Mouse (Mus musculus) retina, embryonic 14.5 days (tissue): ENCODE measurements around the gene Sppl2c.
"Not testable (repeated sequence)": the region's sequence is repeated elsewhere in the genome, so short reads cannot be mapped to it uniquely, and the experiment has no call there.

Source experiments
- DNase-seq: peaks from one replicate; pipeline ENCODE4 v3.0.0-alpha.2; 2015; ENCODE audit warnings: low spot score

Gene Sppl2c

DNA sequence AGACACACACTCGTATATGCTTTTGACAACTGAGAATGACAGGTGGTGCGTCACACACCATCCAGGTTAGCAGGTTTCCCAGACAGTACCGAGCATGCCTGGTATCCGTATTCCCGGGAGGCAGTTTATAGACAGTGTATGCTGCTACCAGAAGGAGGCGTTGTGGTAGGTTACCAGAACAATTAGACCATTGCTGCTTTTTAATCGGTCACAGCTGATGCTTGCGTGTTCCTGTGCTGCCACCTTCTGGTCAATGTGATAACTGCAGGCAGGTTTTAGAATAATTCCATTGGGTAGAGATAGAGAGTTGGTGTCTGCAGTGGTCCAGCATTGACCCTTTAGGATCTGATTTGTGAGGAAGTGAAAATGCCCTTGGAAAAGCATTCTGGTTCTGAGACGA, 9.7 kb downstream of the Sppl2c start:
- DNase-seq, result peak; percentile 96

GRCm38 (mm10) chr11:104197861-104198260, 11.7 kb downstream of the Sppl2c start:
- DNase-seq, result peak; percentile 58

DNA sequence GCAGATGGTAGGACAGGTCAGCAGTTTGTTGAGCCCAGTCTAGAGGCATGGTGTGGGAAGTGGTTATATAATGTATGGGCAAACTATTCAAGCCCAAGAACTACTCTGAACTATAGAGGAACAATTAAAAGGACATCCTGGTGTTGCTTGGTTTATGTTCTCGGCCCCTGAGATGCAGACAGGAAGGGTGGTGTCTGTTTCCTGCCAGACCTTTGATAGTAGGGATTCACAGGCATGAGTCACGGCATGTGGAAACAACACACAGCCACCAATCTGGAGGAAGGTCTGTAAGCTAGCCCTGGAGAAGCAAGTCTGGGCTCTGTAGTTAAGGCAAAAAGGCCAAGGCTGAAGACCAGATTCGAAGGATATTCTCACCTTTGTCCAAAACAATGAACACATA, 17.1 kb downstream of the Sppl2c start:
- no peak for DNase-seq

DNA sequence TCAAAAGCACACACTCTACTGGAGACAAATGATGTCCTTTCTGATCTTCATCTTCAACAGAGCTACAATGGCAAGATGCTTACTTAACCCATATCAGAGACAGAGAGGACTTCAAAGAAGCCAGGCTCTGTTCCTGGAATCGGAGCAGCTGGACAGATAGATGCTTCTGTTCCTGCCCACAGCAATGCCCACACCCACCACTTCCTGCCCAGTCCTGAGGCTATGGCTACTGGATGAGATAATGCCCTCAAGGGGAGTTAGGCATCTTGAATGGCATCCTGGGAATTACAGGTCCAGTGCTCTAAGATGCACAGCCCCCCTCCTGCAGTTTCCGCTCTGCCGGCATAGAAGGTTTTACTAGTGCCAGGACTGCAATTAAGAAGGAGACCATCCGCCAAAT, 20.4 kb downstream of the Sppl2c start:
- DNase-seq, result no peak

- DNase-seq, result no peak
These were observed 22.9 kb downstream of the Sppl2c start for GRCm38 (mm10) chr11:104209041-104209440.

- no peak for DNase-seq
These were observed 25.1 kb downstream of the Sppl2c start for GRCm38 (mm10) chr11:104211251-104211650.

GRCm38 (mm10) chr11:104214128-104214527, 28.0 kb downstream of the Sppl2c start:
- DNase-seq, result not testable (repeated sequence)

DNA sequence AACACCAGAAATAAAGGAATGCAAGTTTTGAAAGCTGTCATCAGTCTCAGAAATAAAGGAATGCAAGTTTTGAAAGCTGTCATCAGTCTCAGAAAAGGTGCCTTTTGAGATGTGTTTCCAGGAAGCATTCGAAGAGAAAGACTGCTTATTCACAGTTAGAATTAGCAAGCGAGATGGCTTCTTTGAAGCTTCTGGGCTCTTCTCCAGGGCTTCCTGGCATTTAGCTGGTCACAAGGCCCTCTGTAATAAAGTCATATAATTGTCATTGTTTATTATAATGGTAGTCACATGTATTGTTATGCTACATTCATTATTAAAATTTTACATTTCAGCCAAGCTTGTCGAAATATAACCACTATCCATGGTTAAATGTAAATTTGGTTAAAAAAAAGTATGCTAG, 31.9 kb downstream of the Sppl2c start:
- DNase-seq, result no peak

- DNase-seq, result no peak
These were observed 34.2 kb downstream of the Sppl2c start for GRCm38 (mm10) chr11:104220291-104220690.

DNA sequence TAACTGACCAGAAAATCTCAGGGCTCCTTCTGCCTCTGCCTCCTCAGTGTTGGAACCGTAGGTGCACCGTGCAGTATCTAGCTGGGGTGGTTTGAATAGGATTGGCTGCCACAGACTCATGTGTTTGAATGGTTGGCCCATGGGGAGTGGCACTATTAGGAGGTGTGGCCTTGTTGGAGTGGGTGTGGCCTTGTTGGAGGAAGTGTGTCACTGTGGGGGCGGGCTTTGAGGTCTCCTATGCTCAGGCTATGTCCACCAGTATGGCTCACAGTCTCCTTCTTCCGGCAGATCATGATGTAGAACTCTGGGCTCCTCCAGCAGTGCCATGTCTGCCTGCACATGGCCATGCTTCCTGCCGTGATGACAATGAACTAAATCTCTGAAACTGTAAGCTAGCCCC, 35.6 kb downstream of the Sppl2c start:
- no peak for DNase-seq

GRCm38 (mm10) chr11:104223301-104223700, 37.2 kb downstream of the Sppl2c start:
- DNase-seq, result no peak

GRCm38 (mm10) chr11:104229391-104229790, 43.3 kb downstream of the Sppl2c start:
- DNase-seq, result no peak

DNA sequence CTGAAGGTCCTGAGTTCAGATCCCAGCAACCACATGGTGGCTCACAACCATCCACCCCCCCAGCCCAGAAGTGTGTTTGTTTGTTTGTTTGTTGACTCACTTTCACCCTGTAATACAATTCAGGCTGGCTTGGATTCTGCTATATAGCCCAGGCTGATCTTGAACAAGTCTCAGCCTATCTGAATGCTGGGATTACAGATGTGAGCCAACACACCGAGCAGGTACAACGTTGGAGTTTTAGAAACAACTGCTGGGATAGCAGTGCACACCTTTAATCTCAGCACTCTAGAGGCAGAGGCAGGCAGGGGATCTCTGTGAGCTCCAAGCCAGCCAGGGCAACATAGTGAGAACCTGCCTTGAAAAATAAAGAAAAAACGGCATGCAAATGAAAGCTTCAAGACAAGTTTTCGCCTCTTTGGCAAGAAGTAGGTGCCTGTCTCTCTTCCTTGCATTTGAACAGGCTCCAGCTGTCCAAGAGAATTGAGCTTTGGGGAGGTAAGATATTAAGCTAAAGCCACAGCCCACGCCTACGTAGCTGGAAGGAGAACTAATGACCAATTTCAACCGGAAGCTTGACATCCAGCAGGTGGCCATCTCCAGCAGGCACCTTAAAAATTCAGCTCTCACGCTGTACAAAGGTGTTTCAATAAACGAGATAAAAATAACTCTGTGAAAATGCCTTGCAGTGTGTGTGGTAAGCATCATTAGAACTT, 44.1 kb downstream of the Sppl2c start:
- DNase-seq, result peak; percentile 46

GRCm38 (mm10) chr11:104231041-104231911, 45.1 kb downstream of the Sppl2c start, which contains the start of gene Mapt:
TSS of gene Mapt (plus strand) at chr11:104231390.
- DNase-seq, result peak; percentile 96

DNA sequence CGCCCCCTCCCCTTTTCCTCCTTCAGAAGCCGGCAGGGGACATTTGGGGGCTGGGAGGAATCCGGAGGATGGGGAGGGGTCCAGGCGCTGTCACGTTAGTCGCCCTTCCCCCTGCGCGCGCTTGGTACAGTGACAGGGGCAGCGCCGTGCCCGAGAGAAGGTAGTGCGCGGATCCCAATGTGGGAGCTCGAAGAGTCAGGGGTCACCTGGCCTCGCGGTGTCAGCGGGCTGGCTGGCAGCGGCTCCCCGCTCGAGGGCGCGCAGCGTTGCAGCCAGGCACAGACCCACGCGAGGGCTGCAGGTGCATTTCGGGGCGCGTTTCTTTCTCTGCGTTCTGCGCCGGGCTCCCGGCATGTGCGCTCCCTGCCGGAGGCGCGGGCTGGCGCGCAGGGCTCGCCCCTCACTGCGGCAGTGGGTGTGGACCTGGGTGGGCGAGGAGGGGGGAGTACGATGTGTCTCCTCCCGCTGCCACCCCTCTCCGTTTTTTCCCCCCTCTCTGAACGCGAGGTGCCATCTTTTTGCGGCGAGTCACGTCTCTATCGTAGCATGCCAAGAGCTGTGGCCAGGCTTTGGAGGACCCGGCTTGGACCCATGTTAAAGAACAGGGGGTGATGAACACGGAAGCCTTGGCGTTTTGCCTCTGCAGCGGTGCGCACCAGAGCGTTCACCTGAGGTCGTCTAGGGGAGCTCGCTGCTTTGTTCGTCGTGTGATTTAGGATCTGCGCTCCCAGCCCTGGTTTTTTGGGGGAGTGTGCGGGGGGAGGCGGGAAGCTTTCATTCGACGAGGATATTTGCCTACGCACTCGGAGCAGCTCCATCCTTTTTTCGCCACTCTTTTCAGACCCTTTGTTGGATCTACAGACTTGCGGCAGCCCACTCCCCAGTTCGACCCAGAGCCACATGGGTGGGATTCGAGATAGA, 46.3 kb downstream of the Sppl2c start:
- peak; percentile 58 for DNase-seq

DNA sequence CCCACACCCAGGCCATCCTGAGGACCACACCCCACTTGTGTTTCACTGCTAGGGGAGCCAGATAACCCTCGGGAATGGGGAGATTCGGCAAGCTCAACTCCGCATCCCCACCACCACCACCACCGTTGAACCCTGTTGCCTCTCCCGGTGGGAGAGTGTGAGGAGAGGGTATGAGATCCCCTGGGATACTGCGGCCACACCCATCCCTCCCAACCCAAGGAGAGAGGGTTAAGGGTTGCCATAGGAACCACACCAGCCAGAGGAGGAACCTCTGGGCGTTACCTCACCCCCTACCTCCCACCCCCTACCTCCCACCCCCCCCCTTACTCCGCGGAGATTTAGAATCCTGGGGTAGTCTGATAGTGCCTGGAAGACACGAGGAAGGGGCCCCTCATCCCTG, 47.0 kb downstream of the Sppl2c start:
- peak; percentile 10 for DNase-seq

DNA sequence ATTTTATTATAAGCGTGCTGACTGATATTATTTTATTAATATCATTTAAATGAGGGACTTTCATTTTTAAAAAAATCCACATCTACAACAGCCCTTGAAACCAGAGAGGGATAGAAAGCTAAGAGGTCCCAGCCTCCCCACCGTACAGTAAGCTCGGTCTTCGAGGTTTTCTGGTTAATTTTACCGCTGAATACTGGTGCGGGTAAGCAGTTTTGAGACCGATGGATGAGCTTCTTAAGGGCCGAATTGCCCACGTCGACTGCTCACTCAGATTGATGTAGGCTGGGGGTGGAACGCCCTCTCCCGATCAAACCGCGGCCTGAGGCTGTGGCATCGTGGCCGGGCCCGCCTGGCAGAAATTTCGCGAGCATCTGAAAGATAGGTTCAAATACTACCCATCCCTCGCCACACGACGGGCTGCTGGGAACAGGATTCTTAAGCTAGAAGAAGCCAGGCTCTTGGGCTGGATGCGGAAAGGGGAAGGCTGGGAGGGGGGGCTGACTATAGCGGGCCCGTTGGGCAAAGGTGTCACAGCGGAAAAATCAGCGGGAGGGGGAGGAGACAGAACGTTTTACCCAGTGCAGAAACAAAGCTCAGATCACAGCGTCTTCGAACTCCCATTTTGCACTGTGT, 47.6 kb downstream of the Sppl2c start:
- DNase-seq, result peak; percentile 7

- no peak for DNase-seq
These were observed 48.6 kb downstream of the Sppl2c start for GRCm38 (mm10) chr11:104234680-104235079.

GRCm38 (mm10) chr11:104235881-104236280, 49.8 kb downstream of the Sppl2c start:
- no peak for DNase-seq

DNA sequence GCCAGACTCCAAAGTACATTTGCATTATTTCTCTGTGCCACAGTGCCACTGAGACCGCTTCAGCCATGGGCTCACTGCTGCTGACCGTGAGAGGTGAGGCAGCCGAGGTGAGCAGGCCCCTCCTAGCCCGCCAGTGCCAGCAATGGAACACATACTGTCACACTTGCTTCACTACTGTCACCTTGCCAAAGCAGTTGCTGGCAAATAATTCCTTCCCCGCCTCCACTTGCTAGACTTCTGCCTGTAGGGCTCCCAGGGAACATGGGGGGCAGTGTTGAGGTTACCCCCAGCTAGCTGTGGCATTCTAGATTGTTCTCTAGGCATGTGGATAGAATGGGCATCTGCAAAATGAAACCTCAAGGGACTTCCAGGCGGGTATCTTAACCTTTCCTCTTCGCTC, 51.1 kb downstream of the Sppl2c start:
- no peak for DNase-seq

GRCm38 (mm10) chr11:104237958-104238747, 52.0 kb downstream of the Sppl2c start:
- no peak for DNase-seq
